Mouse (Mus musculus): ENCODE measurements at regions not wholly inside any gene's neighbourhood (a gene's known extent, or its start where the extent isn't known, plus 50 kb on each side); places are given as distances from the start of the nearest gene placed in this dataset.

GRCm38 (mm10) chr11:32878967-32879366 lies 54.6 kb upstream of the Smim23 start:
- Histone ChIP-seq H3K9ac (no peak overlapping the region), H3K4me2 (ENCODE audit: low read depth) (no peak overlapping the region), H3K36me3 (ENCODE audit: insufficient read depth) (no peaks in the 10 kb centered on the region), H3K4me3 (ENCODE audit: low read depth, low read length) (no peak overlapping the region), H3K27me3 (ENCODE audit: insufficient read depth, low read length) (no peaks in the 10 kb centered on the region), H3K27ac (ENCODE audit: low read depth, low read length) (no peak overlapping the region), H3K4me1 (ENCODE audit: insufficient read depth) (no peaks in the 10 kb centered on the region), H3K9me3 (ENCODE audit: low read length) (no peaks in the 10 kb centered on the region)
- TF ChIP-seq CTCF (IDR thresholded peaks at IDR 0.05; ENCODE audit: low read depth) = no peak
- WGBS = 100% methylated on average over 3 of the region's 3 CpGs
- no peak for ATAC-seq
- DNase-seq = no peak

Small RNA genes lying in the stretch of these regions (microRNA-seq; reads per million reads assigned to microRNA genes)
- gene Gm26052 = 0 reads per million in 2 experiments
